Mouse (Mus musculus) MEL-GATA-1-ER (cell line): ENCODE measurements around the gene Fsip1.

ENCODE experiments used
- DNase-seq: peaks from one replicate; pipeline ENCODE4 v3.0.0-alpha.2; 2012; ENCODE audit warnings: low read depth; ENCODE audit errors: extremely low read depth

The Fsip1 gene

GRCm38 (mm10) chr2:118102169-118102568 is 154.6 kb downstream of the Fsip1 start:
- no peak for DNase-seq

GRCm38 (mm10) chr2:118099104-118099503 is 157.7 kb downstream of the Fsip1 start:
- no peak for DNase-seq

GRCm38 (mm10) chr2:118091226-118091625 is 165.5 kb downstream of the Fsip1 start:
- no peak for DNase-seq

- DNase-seq, result no peak
Measured at GRCm38 (mm10) chr2:118087044-118087726, 169.6 kb downstream of the Fsip1 start.

GRCm38 (mm10) chr2:118085647-118086046 is 171.1 kb downstream of the Fsip1 start:
- no peak for DNase-seq

- no peak for DNase-seq
Measured at GRCm38 (mm10) chr2:118084693-118085092, 172.1 kb downstream of the Fsip1 start.

GRCm38 (mm10) chr2:118083652-118084051 is 173.1 kb downstream of the Fsip1 start:
- no peak for DNase-seq

GRCm38 (mm10) chr2:118081581-118081980 is 175.2 kb downstream of the Fsip1 start:
- DNase-seq, result no peak
